Mouse (Mus musculus) bone marrow macrophage, adult 2 months (primary cell): ENCODE results near the gene Simc1.

Source experiments
- CTCF ChIP-seq: IDR thresholded peaks from 2 replicates; pipeline ENCODE4 v1.5.1; 2012; ENCODE audit warnings: low read depth, mild to moderate bottlenecking, low read length, moderate library complexity
- POLR2A ChIP-seq: IDR thresholded peaks from 2 replicates; pipeline ENCODE4 v1.6.1; 2012; ENCODE audit warnings: mild to moderate bottlenecking, low read depth, low read length, borderline replicate concordance

- TF ChIP-seq CTCF (no peak), POLR2A (no peak; the same call in 1 of the 2 replicates)
These were observed 86.7 kb downstream of the Simc1 start, which contains the start of the genes Nop16 and Higd2a for GRCm38 (mm10) chr13:54589996-54590951.
